Mouse (Mus musculus): ENCODE data around the gene Slc30a1. TPM values are rescaled to one million over a fixed set of nuclear protein-coding genes. Genes with fewer than 3 reads are reported as not detected.

The Slc30a1 gene
- polyA plus RNA-seq, 1 experiment from 2014 or later = 2.2 TPM

DNA sequence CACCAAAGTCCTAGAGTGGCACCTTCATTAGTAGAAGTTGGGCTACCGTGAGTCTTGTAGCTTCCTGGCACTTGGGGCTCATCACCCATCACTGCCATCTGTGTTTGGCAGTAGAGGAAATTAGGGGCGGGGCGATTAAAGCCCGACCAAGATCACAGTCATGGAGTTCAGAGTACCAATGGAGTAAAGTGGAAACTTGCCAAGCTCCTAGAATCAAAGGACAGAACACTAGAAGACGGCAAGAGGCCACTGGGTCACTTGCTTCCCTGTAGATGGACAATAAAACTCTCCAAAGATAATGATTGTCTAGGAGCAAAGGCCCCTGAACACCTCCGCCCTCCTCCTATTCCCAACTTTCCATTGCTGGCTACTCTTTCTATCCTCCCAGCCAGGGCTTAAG is 14.7 kb upstream of the Slc30a1 start:
- no peaks in the 10 kb centered on the region for H3K9me3 ChIP-seq (ENCODE audit: control insufficient read depth, low read length)
- H3K27ac ChIP-seq (ENCODE audit: low read depth, low read length) = no peak overlapping the region
- H3K27me3 ChIP-seq (replicated peaks; ENCODE audit: control insufficient read depth, insufficient read depth, low read length) = no peaks in the 10 kb centered on the region
- no peak overlapping the region for H3K4me2 ChIP-seq (ENCODE audit: low read length)
- H3K4me1 ChIP-seq (ENCODE audit: control insufficient read depth, insufficient read depth, low read depth, low read length) = no peaks in the 10 kb centered on the region
- H3K4me3 ChIP-seq (ENCODE audit: low read length) = no peak overlapping the region
- H3K36me3 ChIP-seq (ENCODE audit: control insufficient read depth, insufficient read depth, low read length) = no peaks in the 10 kb centered on the region
- H3K9ac ChIP-seq (ENCODE audit: low read depth, low read length) = no peak overlapping the region
- WGBS = 69% methylated on average over 6 of the region's 6 CpGs
- no peak for ATAC-seq

DNA sequence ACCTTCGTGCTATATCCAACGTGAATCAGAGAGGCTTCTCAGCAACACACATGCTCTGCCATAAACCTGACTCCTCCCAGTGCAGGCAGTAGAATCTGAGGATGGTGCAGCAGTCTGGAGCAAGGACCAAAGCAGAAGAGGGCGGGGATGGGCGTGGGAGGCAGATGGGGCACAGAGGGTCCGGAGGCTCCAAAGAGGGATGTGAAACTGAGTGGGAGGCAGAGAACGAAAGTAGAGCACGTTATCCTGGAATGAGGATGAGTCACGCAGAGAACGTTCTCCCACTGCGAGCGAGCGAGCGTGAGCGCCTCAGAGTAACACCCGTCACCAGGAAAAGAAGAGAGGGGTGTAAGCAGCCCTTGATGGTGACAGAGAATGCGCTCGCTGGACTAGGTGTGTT is 12.2 kb upstream of the Slc30a1 start:
- no peaks in the 10 kb centered on the region; the same call in 1 of the 2 replicates for H3K4me1 ChIP-seq (ENCODE audit: control insufficient read depth, insufficient read depth, low read depth, low read length)
- H3K4me2 ChIP-seq (ENCODE audit: low read length) = no peak overlapping the region
- H3K9me3 ChIP-seq (ENCODE audit: control insufficient read depth, low read length) = no peaks in the 10 kb centered on the region
- no peak overlapping the region for H3K9ac ChIP-seq (ENCODE audit: low read depth, low read length)
- no peak for ATAC-seq
- no peaks in the 10 kb centered on the region for H3K27me3 ChIP-seq (replicated peaks; ENCODE audit: control insufficient read depth, insufficient read depth, low read length)
- no peak overlapping the region for H3K27ac ChIP-seq (ENCODE audit: low read depth, low read length)
- WGBS = 74% methylated on average over 17 of the region's 17 CpGs
- H3K36me3 ChIP-seq (ENCODE audit: control insufficient read depth, insufficient read depth, low read length) = no peaks in the 10 kb centered on the region
- H3K4me3 ChIP-seq (ENCODE audit: low read length) = no peak overlapping the region

DNA sequence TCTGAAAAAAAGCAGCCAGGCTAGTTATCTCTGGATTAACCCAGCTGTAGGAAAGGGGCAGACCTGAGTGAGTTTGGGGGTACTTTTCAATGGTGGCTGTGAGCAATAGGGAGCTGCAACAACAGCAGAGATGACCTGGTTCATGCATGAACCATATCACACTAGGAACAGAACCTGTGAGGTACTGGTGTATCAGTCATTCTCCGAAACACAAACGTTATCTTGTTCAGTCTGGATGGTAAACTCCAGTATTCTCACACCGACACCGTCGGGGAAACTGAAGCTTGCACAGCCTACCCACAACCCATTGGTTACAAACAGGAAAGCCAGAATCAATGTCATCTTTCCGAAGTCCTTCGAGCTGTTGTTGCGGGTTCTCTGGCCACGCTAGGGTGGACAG is 11.7 kb upstream of the Slc30a1 start:
- 91% methylated on average over 9 of the region's 9 CpGs for WGBS
- no peaks in the 10 kb centered on the region for H3K27me3 ChIP-seq (replicated peaks; ENCODE audit: control insufficient read depth, insufficient read depth, low read length)
- no peaks in the 10 kb centered on the region; the same call in 1 of the 2 replicates for H3K4me1 ChIP-seq (ENCODE audit: control insufficient read depth, insufficient read depth, low read depth, low read length)
- H3K4me3 ChIP-seq (ENCODE audit: low read length) = no peak overlapping the region
- no peak overlapping the region for H3K27ac ChIP-seq (ENCODE audit: low read depth, low read length)
- no peak for ATAC-seq
- no peak overlapping the region for H3K9ac ChIP-seq (ENCODE audit: low read depth, low read length)
- no peak overlapping the region for H3K4me2 ChIP-seq (ENCODE audit: low read length)
- H3K36me3 ChIP-seq (ENCODE audit: control insufficient read depth, insufficient read depth, low read length) = no peaks in the 10 kb centered on the region
- H3K9me3 ChIP-seq (ENCODE audit: control insufficient read depth, low read length) = no peaks in the 10 kb centered on the region

DNA sequence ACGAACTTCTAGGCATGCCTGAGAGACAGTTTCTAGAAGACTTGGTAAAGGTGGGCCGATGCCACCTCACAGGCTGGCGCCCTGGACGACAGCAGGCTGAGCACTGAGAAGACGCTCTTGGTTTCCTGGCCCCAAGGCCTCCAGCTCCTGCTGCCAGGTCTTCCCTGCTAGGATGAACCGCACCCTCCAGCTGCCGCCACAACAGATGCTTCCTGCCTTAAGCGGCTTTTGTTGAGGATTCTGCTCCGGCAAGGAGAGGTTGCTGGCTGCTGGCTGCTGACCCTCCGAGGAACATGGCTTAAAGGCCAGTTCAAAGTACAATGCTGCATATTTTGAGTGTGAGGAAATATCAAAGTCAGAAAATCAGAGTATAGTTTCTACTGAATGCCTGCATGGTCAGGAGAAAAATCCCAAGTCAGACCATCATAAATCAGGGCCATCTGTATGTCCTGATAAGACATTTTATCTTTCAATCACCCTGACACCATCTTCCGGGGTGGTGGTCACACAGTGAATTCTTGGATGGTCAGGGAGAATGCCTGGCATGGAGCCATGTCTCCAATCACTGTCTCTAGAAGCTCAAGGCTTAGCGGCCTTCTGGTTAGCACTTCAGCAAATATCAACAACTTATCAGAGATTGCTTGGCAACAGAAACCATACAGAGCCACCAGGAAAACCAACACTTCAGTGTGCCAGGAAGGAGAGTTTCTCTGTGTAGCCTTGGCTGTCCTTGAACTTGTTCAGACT is 9.6 kb upstream of the Slc30a1 start:
- Histone ChIP-seq H3K36me3 (ENCODE audit: control insufficient read depth, insufficient read depth, low read length) (no peaks in the 10 kb centered on the region), H3K27me3 (replicated peaks; ENCODE audit: control insufficient read depth, insufficient read depth, low read length) (no peaks in the 10 kb centered on the region), H3K27ac (ENCODE audit: low read depth, low read length) (peak overlapping the region; percentile 23; the same call in 1 of the 2 replicates), H3K9ac (ENCODE audit: low read depth, low read length) (no peak overlapping the region), H3K4me3 (ENCODE audit: low read length) (no peak overlapping the region), H3K9me3 (ENCODE audit: control insufficient read depth, low read length) (no peaks in the 10 kb centered on the region), H3K4me2 (ENCODE audit: low read length) (no peak overlapping the region), H3K4me1 (ENCODE audit: control insufficient read depth, insufficient read depth, low read depth, low read length) (no peaks in the 10 kb centered on the region; the same call in 1 of the 2 replicates)
- WGBS = 64% methylated on average over 12 of the region's 12 CpGs
- ATAC-seq = no peak

DNA sequence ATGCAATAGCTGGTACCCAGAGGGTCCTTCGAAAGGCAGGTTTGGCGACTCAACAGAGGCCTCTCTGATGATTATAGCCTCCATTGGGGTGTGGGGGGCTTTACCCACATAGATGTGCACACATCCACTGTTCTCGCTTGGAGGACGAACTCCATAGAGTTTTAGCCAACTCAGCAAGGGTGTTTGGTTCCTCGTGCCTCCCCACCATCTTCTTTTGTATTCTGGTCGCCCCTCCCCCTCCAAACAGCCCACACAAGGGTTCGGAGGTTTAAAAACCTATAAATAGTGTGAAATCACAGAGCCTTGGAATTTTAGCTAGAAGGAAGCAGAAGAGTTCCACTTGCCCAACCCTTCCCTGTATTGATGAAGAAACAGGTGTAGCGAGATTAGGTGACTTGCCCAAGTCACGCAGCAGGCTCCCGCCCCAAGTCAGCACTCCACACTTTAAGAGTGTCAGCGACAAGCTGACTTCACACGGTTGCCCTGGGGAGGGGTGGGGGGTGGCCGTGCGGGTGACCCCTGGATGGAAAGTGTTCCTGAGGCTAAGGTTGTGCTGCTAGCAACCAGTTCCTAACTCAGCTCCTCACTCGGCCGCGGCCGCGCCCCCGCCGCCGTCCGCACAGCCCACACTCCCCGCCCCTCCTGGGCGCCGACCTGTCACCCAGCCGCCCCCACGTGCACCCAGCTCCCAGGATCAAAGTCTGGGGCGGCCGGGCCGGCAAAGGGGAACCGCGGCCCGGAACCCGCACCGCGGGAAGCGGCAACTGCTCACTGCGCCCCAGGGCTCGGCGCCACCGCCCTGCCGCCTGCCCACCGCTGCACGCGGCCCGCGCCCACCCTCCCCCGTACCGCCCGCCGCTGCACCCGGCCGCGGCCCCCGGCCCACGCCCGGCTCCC is 682 bp upstream of the Slc30a1 start:
- WGBS = 4% methylated on average over 46 of the region's 58 CpGs
- ATAC-seq = peak; percentile 73
- Histone ChIP-seq H3K27me3 (replicated peaks; ENCODE audit: control insufficient read depth, insufficient read depth, low read length) (no peaks in the 10 kb centered on the region), H3K27ac (ENCODE audit: low read depth, low read length) (peak overlapping the region; percentile 63; the same call in 1 of the 2 replicates), H3K4me2 (ENCODE audit: low read length) (peak overlapping the region; percentile 88), H3K9me3 (ENCODE audit: control insufficient read depth, low read length) (no peaks in the 10 kb centered on the region), H3K36me3 (ENCODE audit: control insufficient read depth, insufficient read depth, low read length) (0 out of 2 replicates have a peak, but pooled peaks cover 2% of the 10 kb centered on the region), H3K4me3 (ENCODE audit: low read length) (peak overlapping the region; percentile 71), H3K9ac (ENCODE audit: low read depth, low read length) (peak overlapping the region; percentile 79), H3K4me1 (ENCODE audit: control insufficient read depth, insufficient read depth, low read depth, low read length) (peaks cover 26% of the 10 kb centered on the region)

- Histone ChIP-seq H3K36me3 (ENCODE audit: control insufficient read depth, insufficient read depth, low read length) (0 out of 2 replicates have a peak, but pooled peaks cover 2% of the 10 kb centered on the region), H3K4me1 (ENCODE audit: control insufficient read depth, insufficient read depth, low read depth, low read length) (peaks cover 34% of the 10 kb centered on the region), H3K9me3 (ENCODE audit: control insufficient read depth, low read length) (no peaks in the 10 kb centered on the region), H3K27ac (ENCODE audit: low read depth, low read length) (peak overlapping the region; percentile 95), H3K4me3 (ENCODE audit: low read length) (peak overlapping the region; percentile 71), H3K9ac (ENCODE audit: low read depth, low read length) (peak overlapping the region; percentile 80), H3K4me2 (ENCODE audit: low read length) (peak overlapping the region; percentile 91), H3K27me3 (replicated peaks; ENCODE audit: control insufficient read depth, insufficient read depth, low read length) (no peaks in the 10 kb centered on the region)
- peak; percentile 38 for ATAC-seq
- under 1% methylated on average over 23 of the region's 43 CpGs for WGBS
Observed at GRCm38 (mm10) chr1:191907431-191907810, 854 bp downstream of the Slc30a1 start.

DNA sequence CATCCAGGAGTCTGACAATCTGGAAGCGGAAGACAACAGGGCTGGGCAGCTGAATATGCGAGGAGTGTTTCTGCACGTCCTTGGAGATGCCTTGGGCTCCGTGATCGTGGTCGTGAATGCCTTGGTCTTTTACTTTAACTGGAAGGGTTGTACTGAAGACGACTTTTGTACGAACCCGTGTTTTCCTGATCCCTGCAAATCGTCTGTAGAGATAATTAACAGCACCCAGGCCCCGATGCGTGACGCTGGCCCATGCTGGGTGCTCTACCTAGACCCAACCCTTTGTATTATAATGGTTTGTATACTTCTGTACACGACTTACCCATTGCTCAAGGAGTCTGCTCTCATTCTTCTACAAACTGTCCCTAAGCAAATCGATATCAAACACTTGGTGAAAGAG is 2.3 kb downstream of the Slc30a1 start:
- 0 out of 2 replicates have a peak, but pooled peaks cover 2% of the 10 kb centered on the region for H3K36me3 ChIP-seq (ENCODE audit: control insufficient read depth, insufficient read depth, low read length)
- H3K27me3 ChIP-seq (replicated peaks; ENCODE audit: control insufficient read depth, insufficient read depth, low read length) = no peaks in the 10 kb centered on the region
- H3K9ac ChIP-seq (ENCODE audit: low read depth, low read length) = no peak overlapping the region
- no peak for ATAC-seq
- H3K4me3 ChIP-seq (ENCODE audit: low read length) = peak overlapping the region; percentile 71
- WGBS = 91% methylated on average over 15 of the region's 15 CpGs
- H3K9me3 ChIP-seq (ENCODE audit: control insufficient read depth, low read length) = no peaks in the 10 kb centered on the region
- peak overlapping the region; percentile 91 for H3K4me2 ChIP-seq (ENCODE audit: low read length)
- H3K27ac ChIP-seq (ENCODE audit: low read depth, low read length) = no peak overlapping the region
- peaks cover 34% of the 10 kb centered on the region for H3K4me1 ChIP-seq (ENCODE audit: control insufficient read depth, insufficient read depth, low read depth, low read length)

- 91% methylated on average over 14 of the region's 14 CpGs for WGBS
- peaks cover 34% of the 10 kb centered on the region for H3K4me1 ChIP-seq (ENCODE audit: control insufficient read depth, insufficient read depth, low read depth, low read length)
- peak overlapping the region; percentile 18 for H3K4me2 ChIP-seq (ENCODE audit: low read length)
- 0 out of 2 replicates have a peak, but pooled peaks cover 2% of the 10 kb centered on the region for H3K36me3 ChIP-seq (ENCODE audit: control insufficient read depth, insufficient read depth, low read length)
- H3K27me3 ChIP-seq (replicated peaks; ENCODE audit: control insufficient read depth, insufficient read depth, low read length) = no peaks in the 10 kb centered on the region
- H3K9ac ChIP-seq (ENCODE audit: low read depth, low read length) = no peak overlapping the region
- ATAC-seq = no peak
- H3K27ac ChIP-seq (ENCODE audit: low read depth, low read length) = no peak overlapping the region
- H3K4me3 ChIP-seq (ENCODE audit: low read length) = no peak overlapping the region
- H3K9me3 ChIP-seq (ENCODE audit: control insufficient read depth, low read length) = no peaks in the 10 kb centered on the region
Observed at GRCm38 (mm10) chr1:191909316-191909715, 2.7 kb downstream of the Slc30a1 start.

DNA sequence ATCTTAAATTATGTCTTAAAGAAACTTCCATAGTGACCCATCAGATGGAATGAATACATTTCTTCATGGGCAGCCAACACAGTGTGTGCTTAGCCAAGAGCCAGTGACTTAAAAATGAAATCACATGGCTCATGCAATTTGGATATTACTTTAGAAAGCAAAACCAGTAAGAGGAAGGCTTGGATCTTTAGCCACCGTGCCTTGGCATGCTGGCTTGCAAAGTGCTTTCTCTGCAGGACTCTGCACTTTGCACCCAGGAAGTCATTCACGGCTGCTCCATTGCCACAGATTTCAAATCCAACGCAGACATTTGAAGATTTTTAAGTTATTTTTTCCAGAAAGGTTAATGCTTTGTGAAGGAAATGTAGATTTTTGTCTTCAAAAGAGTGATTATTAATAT is 4.1 kb downstream of the Slc30a1 start:
- Histone ChIP-seq H3K36me3 (ENCODE audit: control insufficient read depth, insufficient read depth, low read length) (0 out of 2 replicates have a peak, but pooled peaks cover 2% of the 10 kb centered on the region), H3K9me3 (ENCODE audit: control insufficient read depth, low read length) (no peaks in the 10 kb centered on the region), H3K4me2 (ENCODE audit: low read length) (peak overlapping the region; percentile 38), H3K27me3 (replicated peaks; ENCODE audit: control insufficient read depth, insufficient read depth, low read length) (no peaks in the 10 kb centered on the region), H3K27ac (ENCODE audit: low read depth, low read length) (no peak overlapping the region), H3K9ac (ENCODE audit: low read depth, low read length) (no peak overlapping the region), H3K4me3 (ENCODE audit: low read length) (no peak overlapping the region), H3K4me1 (ENCODE audit: control insufficient read depth, insufficient read depth, low read depth, low read length) (peaks cover 31% of the 10 kb centered on the region)
- 60% methylated on average over 3 of the region's 3 CpGs for WGBS
- no peak for ATAC-seq

Measured in hindbrain, embryonic 16.5 days (tissue).